Mouse (Mus musculus) CD4-positive, CD25-positive, alpha-beta regulatory T cell, adult 4 months (primary cell): ENCODE results near the gene Opcml. TPM values are rescaled to one million over a fixed set of nuclear protein-coding genes. Genes with fewer than 3 reads are reported as not detected.

Experiments
- ATAC-seq: one replicate; pipeline ENCODE4 v1.8.0; 2017
- polyA plus RNA-seq, 2 experiments: library from polyadenylated mRNA; unstranded; fragments of 100-300 nt; shearing (Covaris generic); gene quantifications; one replicate each; pipeline ENCODE4 v1.2.1; 2017

The Opcml gene
- polyA plus RNA-seq, 2 experiments from 2014 or later, result not detected

DNA sequence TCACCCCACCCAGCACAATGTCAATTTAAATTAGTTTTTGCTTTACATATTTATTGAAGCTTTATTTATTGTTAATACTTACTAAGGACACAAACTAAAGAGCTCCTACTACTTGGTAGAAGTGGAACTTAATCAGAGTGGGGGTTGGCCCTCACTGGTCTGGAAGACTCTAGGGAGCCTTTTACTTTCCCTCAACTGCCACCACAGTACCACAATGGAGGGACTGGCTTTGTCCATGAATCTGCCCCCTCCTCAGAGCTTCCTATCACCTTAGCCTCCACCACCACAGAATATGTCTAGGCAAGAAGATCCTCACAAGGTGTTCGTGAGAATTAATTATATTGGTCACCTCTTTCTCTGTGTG, 465.3 kb downstream of the Opcml start:
- ATAC-seq, result no peak

DNA sequence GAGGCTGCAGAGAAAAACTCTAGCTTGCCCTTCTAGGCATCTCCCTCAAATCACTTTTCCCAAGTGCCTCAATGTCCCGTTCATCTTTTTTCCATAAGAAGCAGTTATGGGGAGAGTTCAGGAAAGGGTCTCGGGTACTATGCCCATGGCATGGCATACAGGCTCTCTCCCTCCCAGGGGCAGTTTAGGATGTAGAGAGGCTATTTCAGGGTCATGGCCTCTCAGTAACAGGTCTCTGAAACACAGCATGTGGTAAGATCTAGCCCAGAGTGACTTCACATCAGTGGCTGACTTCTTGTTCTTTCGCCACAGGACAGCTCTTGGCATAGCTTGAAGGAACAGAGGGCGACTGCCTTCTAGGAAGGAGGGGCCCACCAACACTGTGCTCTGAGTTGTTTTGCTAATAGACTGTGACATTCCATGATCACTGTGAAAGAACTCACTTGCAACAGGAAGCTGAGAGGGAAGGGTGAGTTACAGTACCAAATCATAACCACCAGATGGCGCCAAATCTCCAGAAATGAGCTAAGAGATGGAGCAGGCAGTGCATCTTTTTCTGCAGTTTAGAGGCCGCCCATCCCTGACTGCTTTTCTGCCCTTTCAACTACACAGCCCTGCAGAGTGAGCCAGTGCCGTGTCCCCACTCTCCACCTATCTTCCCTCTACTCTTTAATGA, 470.6 kb downstream of the Opcml start:
- ATAC-seq, result no peak

DNA sequence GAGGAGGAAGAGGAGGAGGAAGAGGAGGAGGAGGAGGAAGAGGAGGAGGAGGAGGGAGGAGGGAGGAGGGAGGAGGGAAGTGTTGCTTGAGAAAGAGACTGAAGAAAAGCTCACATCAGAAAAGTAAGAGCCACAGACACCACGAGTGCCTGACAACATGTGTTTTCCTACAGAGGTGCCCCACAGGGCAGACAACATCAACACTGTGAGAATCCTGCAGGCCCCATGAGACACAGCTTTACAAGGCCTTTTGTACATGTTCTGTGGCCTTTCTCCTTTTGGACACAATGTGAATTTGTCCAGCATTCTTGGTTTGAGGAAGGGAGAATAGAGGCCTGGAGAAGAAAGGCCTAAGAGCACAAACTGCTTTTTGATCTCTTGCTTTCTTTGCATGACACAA, 471.4 kb downstream of the Opcml start:
- ATAC-seq, result no peak

DNA sequence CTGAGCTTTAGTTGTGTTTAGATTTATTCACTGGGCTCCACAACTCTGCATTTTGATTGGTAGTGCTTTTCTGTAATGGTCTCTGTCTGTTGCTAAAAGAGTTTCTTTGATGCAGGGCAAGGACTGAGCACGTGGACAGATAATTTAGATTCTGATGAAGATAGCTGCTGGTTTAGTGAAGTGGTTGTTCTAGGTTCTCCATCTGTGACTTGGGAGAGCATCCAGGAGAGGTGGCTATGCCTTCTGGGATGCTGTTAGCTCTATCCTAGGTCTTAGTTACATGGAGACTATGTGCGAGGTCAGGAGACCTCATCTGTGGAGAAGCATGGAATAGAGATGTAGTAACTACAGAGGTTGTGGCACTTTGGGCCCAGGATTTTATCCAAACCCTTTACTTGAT, 472.3 kb downstream of the Opcml start:
- ATAC-seq, result no peak

DNA sequence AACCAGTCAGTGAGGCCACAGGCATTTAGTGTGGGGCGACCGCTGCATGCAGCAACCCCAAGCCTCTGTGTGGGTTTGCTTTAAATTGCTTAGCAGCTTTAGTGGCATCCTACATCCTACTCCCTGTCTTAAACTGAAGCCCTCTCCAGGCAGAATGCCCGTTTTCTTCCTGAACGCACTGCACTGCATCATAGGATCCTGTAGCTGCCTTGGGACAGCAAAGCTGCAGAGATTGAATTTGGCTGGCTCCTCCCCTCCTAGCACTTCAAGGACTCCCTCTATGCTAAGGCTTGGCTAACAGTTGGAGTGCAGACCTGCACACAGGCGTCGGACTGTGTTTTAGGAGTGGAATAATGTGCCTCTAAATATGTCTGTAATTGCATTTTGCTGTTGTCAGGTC, 474.2 kb downstream of the Opcml start:
- ATAC-seq, result no peak

DNA sequence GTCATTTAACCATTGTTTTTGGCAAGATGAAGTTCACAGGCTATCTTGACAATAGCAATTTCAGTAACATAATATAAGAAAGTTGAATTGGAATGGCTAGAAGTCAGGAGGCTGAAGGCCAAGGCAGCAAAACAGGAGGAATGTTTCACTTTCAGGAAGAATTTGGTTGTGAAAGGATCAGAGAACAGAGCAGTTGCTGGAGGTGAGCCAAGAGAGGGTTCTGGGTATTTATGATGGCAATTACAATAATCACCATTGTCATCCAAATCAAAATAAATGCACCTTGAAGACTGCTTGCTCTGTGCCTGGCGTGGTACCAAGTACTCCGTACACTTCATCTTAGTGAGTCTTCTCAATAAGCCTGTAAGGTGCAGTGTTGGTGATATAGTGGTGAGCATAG, 483.2 kb downstream of the Opcml start:
- ATAC-seq, result no peak

DNA sequence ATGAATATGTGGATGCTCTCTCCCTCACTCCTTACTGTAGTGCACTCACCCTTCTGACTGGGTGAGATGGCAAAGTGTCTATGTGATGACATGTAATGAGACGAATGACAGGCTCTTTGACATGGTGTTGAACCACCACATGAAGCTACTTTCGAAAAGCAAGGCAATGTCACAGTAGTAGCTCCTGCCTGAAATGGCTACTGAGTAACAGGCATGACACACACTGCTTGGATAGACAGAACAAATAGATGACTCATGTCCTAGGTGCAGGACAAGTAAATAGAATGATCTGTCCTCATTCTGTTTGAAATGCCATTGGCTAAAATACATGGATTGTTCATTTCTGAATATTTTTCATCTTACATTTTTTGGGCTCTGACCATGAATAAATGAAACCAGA, 488.0 kb downstream of the Opcml start:
- ATAC-seq, result no peak

DNA sequence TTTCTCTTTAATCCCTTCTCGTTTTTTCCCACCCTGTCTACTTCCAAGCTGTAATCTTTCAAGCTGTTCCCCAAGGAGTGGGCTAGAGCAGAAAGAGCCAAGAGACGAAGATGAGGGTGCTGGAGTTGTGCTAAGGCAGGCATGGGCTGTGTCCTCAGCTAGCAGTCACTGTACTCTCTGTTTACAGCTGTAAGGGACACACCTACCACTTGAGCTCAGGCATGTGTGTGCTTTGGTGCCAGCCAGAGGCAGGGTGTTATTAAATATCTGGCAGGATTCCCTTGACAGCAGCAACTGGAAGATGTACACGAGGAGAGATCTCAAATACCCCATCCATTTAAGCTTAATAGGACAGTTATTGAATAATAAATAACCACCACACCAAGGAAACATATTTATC, 490.4 kb downstream of the Opcml start:
- ATAC-seq, result no peak

DNA sequence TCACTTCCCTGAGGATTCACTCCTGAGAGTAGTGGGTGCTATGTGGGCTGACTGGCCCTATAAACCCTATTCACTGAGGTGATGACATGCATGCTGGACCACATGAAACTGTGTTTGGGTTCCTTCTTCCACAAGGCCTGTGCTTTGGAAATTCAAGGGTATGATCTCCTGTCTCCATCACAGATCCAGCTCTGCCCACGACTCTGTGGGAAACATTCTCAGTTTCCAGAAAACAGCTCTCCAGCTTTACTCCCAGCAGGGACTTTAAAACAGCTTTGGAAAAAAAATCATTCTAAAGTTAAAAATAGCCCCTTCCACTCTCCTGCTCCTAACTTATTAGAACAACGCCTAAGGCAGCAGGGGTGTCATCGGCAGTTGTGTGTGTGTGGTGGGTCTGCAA, 491.0 kb downstream of the Opcml start:
- ATAC-seq, result no peak

DNA sequence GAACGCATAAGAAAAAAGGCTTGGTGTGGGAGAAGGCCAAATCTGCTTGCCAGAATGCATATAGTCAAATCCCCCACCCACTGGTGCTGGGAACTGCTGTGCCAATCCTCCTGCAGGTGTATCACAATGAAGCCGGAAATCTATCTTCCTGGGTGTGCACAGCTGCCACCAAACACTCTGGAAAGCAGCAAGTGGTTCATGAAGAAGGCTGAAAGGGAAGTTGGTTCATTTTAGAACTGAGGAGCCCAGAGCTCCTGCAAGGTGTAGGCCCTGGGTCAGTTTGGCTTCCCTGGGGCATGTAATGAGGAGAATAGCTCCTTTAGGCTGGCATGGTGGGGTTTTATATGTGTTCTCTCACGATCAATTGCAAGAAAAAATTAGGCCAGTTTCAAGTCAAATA, 494.4 kb downstream of the Opcml start:
- ATAC-seq, result no peak

DNA sequence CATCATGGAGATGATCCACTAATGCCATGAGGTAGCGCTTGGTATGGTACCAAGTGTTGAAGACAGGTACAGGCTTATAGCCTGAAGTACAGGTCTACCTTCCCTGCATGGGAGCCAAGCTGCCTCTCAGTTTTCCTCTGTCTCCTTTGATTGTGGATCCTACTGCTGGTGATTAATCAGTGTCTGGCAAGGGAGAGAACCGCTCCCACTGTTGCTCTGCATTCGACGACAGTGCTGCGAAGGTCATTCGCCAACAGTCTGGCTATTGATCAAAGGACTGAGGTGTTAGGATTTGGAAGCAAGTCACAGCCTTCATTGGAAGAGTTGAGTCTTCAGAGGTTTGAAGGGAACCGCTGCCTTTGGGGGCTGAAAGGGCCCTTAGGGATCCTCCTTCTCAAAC, 495.8 kb downstream of the Opcml start:
- no peak for ATAC-seq

DNA sequence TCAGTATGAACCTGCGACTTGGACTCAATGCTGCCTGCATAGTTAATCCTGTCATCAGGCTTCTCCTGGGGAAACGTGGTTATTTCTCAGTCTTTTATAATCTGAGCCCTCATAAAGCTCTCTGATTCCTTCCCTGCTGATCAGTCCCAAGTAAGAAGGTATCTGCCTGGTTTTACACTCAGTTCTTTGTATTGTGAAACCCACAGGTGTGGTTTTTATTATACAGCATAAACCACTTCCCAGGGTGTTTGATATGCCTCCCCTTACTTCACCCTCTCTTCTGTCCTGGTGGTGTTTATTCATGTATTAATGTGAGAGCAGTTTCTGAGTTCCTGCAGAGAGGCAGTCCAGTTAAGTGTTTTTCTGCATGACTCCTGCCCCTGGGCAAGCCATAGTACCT, 496.9 kb downstream of the Opcml start:
- no peak for ATAC-seq

DNA sequence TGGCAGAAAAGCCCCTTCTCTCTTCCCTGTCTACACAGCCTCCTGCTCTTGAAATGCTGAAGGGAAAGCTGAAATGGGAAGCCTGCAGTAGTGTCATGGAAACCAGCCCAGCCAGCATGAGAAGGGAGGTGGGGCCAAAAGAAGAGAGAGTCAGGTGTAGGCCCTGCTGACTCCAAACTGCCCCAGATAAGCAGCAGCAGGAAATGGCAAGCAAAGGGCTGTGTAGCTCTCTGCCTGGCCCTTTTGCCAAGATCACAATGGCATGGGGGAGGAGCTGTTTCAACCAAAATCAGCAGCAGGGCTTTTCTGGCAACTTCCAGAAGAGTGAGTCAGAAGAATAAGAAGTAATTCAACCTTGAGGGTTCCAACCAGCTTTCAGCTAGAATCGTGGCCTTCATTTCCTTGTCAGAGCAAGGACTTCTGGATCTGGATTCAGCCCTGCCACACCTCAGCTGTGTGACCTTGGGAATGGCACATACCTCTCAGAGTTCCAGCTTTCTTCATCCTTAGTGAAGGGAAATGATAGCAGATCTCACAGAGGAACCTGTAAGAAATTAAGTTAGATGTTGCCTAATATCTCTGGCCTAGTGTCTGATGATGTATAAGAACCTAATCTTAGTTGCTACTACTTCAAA, 499.2 kb downstream of the Opcml start:
- no peak for ATAC-seq

DNA sequence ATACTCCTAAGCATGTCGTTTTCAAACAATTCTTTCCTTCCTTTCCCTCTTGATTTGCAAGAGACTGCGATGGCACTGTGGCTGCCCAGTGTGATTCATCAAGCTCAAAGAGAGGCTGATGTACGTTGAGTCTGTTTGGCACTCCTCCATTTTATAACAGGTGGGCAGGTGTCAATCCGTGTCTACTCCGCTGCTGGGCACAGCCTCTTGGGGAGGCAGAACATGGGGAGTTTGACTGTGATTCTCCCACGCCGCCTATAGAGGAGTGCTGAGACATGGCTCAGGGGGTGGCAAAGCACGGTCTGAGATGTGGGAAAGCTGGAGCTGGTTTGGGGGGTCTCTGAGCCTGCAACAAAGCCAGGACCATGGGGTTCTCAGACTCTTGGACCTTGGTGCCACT, 513.1 kb downstream of the Opcml start:
- no peak for ATAC-seq

DNA sequence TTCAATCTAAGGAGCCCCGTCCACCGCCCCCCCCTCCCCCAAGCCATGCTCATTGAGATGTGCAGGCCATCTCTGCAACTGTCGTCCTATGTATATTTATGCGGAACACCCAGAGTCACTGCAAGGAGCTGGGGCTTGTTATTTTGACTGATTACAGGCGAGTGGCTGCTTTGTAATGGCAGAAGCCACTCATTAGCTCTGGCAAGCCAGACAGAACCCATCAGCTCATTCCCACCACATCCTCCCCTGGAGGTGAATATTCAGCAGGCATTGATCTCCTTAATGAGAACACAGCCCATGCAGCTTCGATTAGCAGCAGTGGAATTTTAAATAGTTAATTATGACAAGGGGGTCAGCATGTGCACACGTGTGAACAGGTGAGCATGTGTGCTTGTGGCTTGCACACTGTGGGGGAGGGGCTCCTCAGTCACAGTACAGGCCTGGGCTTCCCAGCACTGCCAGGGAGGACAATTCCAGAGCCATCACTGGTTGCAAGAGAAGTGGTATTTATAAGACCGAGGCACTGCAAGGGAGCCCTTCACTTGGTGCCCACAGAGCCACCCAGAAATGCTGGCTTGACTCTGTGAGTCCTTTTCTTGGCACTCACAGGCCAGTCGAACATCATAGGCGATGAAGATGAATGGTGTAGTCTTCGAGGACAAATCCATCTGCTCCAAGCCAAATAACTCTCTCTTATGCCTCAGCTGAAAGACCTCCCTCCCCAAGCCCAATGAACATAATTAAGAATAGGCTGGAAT, 516.0 kb downstream of the Opcml start:
- no peak for ATAC-seq

DNA sequence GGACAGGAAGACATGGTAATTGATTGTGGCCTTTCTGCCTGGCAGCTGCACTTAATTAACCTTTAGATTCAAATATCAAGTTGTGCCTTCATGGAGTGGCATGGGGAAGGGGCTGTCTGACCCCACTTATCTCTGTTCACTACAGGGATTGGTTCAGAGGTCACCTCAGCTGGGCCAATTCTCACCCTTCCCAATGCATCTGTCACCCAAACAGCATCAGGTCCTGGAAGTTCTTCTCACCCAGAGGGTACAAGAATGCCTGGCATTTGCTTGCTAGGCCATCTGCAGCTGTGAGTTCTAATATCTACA, 516.5 kb downstream of the Opcml start:
- ATAC-seq, result no peak

DNA sequence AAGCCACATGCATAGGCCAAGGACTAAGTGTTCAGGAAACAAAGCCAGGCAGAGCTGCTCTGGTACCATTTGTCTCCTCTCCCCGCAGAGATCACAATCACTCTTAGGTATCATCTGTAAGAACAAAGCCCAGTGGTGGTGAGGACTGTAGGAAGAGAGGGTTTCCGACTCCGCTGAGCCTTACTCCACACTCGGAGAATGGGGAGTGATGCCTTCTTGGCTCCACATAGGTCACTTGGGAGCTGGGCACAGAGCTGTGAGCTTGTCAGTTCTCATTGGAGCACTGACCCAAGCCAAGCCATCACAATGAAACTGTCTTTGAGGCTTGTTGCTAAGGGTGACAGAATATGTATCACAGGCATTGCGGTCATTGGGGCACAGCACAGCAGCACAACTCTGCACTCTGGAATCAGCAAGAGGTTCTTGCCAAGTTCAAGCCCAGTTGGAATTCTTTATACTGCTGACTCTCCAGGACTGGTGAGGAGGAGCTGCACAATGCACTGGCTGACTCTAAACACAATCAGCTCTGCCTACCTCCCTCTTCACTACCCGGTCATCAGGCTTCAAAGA, 517.0 kb downstream of the Opcml start:
- no peak for ATAC-seq

DNA sequence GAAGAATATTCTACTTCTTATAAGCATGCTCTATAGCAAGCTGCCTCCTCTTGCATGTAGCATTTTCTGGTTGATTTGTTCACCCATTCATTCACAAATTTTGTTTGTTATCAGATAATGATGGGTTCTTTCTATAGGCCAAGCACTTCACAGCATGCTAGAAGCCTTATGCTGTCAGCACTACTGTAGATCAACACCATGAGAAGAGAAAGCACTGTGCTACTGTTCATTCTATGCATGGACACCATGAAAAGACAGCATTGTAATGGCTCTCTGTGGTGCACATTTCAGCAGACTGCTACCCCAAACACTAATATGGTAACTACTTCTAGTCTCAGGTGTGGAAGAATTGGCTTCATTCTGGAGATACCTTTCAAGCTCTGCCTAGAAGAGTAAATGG, 527.3 kb downstream of the Opcml start:
- no peak for ATAC-seq

DNA sequence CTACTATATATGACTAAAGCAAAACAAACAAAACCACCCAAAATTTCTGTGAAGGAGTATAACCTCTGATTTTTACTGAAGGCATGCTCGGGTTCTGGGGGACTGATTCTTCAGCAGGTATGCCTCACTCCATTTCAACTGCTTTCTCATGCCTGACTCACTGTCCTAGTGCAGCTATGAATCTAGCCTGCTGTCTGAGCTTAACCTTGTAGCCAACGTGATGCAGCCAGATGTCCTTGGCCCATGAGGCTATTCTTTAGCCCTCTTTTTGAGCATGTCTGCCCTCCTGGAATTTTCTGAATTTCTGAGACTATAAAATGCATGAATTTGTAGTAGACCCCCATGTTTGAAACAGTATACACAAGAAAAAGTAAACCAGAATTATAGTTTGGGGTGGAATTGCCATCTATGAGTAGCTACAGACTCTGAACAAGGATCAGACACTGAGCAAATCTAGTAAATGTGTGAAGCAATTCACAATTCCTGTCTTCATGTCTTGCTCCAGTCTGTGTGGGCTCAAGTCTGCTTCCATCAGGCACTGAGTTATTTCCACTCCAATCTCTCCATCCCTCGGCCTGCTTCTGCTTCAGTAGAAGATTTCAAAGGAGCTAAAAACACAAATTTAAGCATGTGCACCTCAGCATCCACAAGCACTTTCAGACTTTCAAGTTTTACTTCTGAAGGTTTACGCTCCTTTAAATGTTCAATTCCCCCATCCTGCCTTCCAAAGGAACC, 528.6 kb downstream of the Opcml start:
- ATAC-seq, result no peak

DNA sequence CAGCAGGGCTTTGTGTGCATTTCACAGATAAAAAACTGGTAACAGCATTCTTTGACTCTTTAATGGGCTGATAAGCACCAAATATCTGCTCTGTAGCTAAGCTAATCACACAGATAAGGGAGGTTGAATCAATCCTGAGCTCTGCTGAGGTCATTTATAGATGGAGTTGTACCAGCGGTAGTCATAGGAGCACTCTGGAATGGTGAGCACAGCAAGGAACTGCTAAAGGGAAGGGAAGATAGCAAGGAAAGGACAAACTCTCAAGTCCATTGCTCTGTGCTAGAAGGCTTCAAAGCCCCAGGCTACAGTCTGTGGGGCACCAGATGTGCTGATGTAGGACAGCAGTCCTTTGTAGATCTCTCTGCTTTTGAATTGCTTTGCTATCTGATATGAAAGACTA, 529.2 kb downstream of the Opcml start:
- no peak for ATAC-seq

DNA sequence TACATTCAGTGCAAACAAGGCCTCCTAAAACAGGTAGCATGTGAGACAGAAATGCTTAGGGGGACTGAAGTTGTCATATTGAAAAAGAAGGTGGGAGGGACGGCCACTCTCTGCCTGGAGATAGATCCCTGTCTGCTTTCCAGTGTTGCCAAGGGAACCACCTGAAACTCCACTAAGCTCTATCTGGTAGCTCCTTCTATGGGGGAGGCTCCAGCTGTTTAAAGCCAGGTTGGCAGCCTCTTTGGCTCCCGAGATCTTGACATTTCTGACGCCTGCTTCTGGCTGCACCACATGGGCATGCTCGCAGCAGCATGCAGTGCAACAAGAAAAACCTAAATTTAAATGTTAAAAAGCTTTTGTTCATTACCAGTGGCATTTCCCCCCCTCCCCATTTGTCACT, 537.4 kb downstream of the Opcml start:
- ATAC-seq, result no peak

DNA sequence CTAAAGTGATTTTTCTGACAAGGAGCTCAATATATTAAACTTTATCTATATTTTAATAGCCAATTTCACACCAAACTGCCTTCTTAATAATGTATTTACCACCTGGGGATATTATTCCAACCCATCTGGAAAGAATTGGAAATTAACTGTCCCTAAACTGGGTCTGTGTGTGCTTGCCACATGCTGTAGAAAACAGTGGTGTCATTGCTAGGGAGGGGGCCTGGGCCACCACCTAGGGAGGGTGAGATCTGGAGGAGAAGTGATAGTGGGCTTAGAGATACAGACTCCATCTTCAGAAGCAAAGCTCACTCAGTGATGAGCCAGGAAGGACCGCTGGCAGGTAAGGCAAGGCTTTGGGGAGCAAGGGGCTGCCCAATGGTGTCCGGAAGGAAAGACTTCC, 537.9 kb downstream of the Opcml start:
- ATAC-seq, result no peak

DNA sequence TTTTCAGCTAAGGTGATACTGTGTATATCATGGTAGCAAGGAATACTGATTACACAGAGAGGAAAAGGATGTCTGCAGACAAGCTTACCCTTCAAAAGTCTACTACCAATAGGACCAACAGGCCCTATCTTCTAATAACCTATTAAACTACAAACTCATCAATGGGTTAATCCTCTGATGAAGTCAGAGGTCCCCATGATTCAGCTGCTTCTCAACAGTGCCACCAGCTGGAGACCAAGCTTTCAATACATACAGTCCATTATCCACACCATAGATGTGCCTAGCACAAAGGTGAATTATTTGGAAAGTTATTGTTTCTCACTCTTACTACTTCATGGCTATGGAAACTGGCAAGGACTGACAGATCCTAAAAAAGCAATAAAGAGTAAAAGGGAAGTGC, 538.9 kb downstream of the Opcml start:
- no peak for ATAC-seq
